Mouse (Mus musculus): ENCODE measurements around the gene Pigk.

Gene Pigk

DNA sequence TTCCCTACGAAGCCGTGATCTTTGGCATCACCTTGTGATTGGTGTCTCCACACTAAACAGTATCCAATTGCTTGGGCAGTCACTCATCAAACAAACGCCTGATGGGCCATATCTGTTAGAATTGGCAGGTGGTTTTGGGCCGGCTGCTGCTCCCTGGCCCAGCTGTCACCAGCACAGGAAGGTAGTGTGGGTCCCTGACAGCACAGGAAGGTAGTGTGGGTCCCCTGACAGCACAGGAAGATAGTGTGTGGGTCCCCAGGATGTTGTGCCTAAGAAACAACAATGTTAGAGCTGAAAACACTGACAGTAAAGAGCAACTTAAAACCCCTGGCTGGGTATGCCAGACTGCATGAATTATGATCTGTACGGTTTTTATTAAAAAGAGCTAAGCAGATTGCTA is 227.8 kb downstream of the Pigk start:
- DNase-seq (ENCODE audit: low read depth), result peak; percentile 66

DNA sequence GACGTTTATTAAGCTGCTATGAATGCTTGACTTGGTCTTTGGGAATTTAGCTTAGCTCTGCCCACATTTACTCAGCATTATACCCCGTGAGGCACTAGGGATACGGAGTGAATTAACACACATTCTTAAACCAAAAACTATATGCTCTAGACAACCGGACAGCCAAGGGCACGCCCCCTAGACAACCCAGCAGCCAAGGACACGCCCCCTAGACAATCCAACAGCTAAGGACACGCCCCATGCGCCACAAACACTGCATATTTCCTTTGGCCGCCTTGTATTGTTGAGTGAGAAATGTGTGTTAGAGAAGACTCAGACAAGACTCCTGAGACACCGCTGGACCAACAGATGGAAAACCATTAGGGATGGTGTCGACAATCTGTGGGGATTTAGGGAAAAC is 229.1 kb downstream of the Pigk start:
- peak; percentile 88 for DNase-seq (ENCODE audit: low read depth)

DNA sequence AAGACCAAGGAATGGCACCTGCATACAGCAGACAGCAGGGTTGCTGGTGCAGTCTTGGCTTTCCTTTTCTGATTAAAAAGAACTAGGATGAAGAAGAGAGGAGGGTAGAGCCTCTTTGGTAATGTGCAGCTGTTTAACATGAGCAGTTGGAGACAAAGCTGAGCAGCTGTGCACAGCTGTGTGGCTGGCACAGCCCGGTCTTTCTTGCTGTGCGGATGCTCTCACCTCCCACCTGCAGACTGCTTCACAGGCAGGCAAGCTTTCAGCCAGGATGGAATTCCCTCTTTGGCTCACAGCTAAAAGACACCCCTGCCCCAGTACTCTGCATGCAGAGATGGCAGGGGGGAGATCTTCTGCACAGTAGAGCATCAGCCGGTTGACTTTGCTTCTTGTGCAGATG is 230.9 kb downstream of the Pigk start:
- no peak for DNase-seq (ENCODE audit: low read depth)

DNA sequence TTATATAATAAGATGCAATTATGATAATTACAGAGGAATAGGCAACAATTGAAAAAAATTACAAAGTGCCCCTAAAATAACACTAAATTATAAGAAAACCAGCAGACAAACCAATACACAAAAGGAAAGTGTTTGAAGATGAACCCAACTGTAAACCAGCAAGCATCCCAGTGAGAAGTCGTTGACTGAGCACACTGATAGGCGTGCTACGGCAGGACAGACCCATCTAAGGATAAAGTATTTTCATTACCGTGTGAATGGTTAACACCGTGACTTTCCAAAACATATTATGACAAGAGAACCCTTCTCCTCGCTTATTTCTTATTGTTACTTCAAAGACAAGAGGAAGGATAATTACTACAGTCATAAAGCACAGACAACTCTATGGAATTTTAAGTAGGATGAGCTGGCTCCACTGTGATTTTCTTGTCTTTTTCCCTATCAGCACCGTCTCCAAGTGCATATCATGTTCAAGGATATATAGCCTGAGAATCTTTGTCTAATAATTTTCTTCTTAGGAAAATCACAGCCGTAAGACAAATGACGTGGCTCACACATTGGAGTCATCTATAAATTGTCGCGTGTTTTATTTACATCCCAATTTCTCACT is 233.2 kb downstream of the Pigk start:
- no peak for DNase-seq (ENCODE audit: low read depth)

DNA sequence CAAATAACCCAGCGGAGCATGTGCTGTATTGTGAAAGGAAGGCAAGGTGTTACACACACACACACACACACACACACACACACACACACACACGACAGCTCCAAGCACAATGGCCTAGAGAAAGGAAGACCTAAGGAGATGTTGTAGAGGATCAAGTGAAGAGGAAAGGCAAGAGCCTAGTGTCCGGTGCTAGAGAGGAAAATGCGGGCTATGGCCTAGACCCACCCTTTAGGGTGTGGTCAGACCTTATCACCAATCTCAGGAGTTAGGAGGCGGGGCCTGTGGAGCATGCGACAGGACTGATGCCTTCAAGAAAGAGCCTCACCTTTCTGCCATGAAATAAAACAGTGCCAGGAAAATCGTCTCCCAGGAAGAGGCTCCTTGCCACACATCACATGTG is 234.7 kb downstream of the Pigk start:
- no peak for DNase-seq (ENCODE audit: low read depth)

DNA sequence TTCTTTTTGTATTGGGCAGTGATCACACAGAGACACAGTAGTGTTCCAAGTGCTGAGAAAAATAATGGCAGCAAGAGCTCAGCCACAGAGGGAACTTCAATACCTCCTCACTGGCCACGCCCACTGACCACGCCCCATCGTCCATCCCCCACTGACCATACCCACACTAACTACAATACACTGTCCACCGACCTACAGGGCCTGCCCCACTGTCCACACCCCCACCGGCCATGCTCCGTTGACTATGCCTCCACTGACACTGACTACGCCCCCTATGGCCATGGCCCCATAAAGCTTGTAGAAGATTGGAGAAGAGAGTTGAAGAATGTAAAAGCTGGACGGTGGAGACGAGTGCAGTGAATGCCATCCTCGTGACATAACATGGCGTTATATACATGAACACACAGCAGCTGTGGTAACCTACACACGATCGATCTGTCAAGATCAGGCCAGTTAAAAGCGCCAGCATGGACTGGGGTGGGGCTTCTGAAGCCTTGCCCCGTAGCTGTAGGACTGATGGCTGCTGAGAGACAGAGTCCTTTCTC is 235.4 kb downstream of the Pigk start:
- DNase-seq (ENCODE audit: low read depth), result no peak

DNA sequence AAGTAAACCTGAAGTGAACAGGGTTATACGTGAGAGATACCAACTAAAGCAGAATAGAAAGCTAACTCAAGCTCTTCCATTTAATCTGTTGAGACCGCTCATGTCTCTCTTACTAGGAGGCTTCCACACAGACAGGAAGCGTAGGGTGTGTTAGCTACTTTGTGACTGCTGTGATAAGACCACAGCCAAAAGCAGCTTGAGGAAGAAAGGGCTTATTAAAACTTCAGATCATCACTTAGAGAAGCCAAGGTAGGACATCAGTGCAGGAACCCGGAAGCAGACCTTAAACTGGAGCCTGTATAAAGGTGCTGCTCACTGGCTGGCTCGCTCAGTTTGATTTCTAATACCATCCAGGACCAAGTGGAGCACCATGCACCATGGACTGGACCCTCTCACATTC is 236.4 kb downstream of the Pigk start:
- DNase-seq (ENCODE audit: low read depth), result no peak

DNA sequence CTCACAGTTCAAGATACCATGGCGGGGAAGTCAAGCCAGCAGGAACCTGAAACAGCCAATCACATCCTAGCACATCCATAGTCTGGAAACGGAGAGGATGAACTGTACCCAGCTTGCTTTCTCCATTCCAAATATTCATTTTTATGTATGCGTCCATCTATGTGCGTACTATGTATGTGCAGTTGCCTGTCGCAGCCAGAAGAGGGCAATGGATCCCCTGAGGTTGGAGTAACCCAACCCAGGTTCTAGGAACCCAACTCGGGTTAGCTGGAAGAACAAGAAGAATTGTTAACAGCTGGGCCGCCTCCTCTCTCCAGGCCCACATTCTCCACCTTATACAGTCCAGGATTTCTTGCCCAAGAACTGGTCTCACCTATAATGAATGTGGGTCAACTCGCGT is 237.0 kb downstream of the Pigk start:
- DNase-seq (ENCODE audit: low read depth), result peak; percentile 31

DNA sequence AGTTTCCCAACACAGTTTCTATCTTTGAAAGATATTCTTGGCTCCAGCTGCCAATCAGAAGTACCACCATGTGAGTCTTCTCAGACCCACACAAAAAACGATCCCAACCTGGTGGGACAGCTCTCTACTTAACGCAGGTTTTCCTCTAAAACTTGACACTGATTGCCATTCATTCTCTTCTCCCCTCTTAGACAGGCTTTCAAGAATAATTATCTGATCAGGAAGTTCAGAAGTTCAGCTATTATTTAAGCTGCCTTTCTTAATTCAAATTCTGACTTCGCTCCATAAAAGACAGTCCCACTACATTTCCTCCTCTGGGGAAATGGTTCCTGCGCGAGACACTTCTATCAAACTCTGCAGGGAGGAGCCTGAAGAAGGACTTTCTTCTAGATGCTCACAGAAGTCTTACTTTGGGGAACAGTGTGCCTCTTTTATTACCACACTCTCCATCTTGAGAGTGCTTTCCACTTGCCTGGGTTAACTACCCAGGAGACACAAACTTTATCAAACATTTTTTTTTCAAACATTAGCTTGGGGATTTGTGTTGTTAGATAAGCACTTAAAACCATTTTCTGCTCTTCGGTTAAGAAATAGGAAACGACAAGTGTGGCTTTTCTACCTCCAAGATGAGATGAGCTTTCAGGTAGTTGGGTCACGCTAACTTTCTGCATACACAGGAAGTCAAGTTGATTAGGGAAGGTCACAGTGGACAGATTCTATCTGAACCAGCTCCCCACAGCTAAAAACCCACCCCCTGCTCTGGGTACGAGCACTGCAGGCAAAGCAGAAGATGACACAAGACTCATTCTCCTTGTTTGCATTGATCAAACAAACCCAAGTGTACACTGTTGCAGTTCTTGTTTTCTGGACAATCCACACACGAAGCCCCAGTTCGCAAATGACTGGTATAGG is 238.0 kb downstream of the Pigk start:
- peak; percentile 62 for DNase-seq (ENCODE audit: low read depth)

DNA sequence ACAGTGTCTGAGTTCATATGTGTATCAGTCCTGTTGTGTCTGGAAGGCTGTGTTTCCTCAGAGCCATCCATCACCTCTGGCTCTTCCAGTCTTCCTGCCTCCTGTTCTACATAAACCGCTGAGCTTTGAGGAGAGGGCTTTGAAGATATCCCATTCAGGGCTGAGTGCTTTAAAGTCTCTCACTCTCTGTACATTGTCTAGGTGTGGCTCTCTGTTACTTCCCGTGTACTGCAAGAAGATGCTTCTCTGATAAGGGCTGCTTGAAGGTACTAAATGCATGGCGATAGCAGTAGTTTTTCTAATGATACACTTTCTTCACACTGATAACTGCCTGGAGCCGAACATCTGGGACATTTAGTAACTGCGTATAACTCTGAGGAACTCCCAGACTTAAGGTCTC is 242.1 kb downstream of the Pigk start:
- DNase-seq (ENCODE audit: low read depth), result peak; percentile 60

DNA sequence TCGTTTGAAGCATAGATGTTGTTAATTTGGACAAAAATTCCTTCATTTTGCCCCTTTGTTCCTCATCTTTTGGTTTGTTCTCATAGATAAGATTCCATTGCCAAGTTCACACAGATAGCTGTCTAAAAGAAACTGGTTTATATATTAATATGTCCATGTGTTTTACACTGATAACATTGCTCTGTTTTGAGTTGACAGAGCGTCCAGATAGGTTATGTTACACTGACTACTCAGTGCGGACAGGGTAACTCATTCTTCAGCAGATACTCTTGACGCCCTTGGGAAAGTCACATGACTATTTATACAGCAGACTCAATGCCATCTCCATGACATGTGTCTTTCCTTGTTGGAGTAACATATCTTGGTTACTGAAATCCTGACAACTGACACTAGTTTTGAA is 242.9 kb downstream of the Pigk start:
- no peak for DNase-seq (ENCODE audit: low read depth)

DNA sequence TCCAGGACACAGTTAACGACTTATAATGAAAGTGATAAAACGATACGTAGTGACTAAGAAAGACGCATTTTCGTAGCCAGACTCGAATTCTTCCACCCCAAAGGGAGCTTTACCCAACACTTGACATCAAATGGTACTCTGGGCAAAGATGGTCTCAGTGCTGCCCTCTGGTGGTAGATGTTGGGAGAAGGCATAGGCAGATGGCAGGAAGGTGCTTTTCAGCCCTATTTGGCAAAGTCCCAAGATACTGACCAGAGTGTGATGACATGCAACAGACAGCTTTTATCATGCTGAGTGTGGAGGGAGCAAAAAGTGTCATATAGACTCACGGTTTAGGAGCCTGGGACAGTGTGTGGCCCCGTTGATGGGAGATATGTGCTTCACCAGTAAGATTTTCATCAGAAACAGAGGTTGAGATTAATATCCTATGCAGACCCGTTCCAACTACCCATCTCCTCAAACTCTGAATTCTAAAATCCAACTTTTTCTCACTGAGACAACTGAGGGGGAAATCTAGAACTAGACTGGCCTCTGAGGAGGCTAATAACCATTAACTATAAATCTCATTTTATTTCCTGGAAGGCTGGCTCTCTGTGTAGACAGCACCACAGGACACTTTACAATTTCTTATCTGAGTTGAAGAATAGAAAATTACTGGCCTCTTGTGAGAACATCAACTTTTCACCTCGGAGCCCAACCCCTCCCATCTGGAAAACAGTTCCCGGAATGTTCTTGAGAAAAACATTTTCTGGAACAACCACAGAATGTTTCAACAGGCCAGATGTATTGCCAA is 244.7 kb downstream of the Pigk start:
- peak; percentile 96 for DNase-seq (ENCODE audit: low read depth)

DNA sequence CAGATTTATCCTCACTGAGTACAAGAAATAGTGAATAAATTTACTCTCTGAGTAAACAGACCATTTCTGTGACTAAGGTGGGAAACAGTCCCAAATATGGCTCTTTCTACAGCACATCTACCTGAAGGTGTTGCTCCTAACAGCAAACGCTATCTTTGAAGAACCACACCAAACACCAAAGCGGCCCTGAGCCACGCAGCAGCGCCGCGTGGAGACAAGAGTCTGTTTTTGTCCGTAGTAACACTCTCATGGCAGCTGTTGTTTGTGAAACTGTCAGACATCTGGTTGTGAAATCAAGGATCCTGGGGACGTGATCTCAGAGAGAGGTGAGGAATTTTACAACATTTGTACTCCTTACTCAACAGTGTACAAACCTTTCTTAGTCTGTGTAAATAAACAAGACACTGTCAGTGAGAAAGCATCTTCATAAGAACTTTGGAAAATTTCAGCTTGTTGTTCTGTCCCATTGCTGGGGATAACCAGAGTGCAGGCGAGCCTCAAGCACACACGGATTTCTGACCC is 248.0 kb downstream of the Pigk start:
- DNase-seq (ENCODE audit: low read depth), result no peak

DNA sequence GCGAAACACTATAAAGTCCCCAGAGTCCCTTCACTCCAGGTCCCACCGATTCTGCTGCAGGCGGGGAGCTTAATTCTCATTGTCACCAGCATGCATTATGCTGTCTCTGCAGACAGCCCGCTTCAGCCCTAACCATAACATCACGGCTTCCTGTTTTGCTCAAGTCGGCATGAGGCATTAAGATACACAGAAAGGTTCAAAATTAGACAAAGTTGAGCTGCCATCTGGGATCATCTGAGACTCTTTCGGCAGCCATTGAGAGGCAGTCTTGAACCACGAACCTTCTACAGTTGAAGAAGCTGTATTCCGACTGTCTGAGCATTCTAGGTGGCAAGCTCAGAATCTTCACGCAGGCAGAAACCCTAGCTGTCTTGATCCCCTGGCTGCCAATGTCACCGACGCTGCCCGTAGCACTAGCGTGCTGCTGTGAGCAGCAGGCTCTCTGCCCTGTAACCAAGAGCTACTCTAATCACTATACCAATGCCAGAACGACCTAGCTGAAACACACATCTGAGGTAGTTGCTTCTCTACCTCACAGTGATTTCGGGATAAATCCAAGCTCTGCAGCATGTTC is 256.0 kb downstream of the Pigk start:
- peak; percentile 59 for DNase-seq (ENCODE audit: low read depth)

DNA sequence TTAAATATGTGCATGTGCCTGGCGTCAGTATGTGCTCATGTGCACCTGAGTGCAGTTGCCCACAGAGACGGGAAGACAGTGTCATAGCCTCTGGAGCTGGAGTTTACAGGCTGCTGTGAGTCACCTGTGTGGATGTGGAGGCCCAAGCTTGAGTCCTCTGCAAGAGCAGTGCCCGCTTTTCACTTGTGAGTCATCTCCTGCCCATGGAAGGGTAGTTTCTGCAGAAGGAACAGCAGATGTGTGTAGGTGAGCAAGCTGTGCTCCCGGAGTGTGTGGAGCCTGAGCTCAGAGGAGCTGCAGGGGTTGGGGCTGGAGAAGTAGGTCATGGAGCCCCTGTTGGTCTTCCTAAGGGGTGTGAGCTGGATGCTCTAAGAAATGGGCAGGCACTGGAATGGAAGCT is 257.5 kb downstream of the Pigk start:
- no peak for DNase-seq (ENCODE audit: low read depth)

DNA sequence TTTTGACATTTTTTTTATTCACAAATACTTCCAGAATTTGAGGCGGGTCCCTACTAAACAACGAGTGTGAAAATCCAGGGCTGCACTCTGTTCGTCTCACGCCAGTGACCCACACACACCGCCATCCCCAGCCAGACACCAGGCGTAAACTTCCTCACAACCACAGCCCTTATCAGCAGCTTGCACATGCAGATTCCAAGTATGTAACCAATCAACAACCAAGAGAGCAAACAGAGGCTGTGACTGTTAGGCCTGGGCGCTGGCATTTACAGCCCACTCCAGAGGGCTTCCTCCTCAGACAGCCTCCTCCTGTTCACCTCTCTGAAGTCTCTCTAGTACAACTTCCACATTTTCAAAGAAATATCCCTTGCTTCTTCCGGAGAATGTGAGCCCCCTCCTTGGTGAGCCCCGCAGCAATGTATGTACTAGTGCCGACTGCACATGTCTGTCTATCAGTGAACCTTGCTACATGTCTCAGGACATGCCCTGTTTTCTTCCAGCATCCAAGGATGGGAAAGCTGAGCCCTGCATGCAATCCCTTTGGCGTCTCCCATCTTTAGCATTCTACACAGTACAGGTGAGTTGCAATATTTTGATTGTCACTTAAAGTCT is 265.7 kb downstream of the Pigk start:
- DNase-seq (ENCODE audit: low read depth), result no peak

DNA sequence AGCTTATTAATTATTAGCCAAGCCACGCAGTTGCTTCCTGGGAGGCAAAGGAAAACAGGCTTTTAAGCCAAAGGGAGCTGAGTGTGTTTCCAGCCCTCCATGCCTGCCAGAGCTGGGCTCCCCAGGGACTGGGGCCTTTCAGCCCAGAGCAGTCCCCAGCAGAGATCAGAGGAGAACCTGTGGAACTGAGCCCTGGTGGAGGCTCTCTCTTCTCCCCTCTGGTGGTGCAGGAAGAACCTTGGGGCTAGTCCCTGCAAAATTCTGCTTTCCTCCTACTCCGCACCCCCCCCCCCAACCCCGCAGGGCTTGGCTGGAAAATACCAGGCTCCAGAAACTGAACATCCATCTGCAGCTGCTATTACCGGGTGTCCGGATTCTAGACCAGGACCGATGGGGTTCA is 266.5 kb downstream of the Pigk start:
- no peak for DNase-seq (ENCODE audit: low read depth)

DNA sequence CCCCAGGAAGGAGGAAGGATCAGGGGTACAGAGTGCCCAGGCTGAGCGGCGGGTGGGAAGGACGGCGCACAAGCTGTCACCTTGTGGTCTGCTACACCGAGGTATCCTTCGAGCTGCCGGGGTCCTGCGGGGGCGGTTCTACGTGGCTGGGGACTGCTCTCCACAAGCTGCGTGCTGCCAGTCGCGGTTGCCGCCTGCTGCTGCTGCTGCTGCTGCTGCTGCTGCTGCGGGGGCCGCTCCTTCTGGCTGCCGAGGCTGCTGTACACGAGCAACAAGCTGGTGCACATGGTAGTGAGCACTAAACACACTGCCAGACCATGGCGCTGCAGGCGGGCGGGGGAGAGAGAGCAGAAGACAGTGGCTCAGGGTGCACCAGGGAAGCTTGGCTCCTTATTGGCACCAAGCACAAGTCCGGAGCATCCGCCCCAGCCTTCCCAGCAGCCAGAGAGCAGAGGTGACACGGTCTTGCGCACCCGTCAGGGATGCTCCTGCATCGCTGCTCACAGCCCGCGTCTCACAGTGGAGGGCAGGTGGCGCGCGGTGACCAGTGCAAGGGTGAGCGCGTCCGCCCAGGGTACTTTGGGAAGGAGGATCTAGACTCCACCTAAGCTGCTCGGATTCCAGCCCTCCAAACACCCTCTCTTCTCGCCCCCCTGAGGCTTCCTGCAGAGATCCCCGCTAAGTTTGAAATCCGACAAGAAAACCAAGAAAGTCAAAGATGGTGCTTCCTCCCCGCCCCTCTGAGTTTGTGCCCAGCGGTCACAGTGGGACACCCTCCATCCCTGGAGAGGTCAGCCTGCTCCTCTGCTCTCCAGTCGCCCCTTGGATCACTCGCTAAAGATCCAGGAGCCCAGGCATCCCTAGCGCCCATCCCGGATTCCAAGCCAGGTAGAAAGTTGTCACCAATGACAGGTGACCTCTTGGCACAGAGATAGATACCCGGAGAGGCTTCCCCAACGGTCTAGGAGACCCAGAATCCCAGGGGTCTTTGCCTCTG is 267.4 kb downstream of the Pigk start:
- peak; percentile 12 for DNase-seq (ENCODE audit: low read depth)

DNA sequence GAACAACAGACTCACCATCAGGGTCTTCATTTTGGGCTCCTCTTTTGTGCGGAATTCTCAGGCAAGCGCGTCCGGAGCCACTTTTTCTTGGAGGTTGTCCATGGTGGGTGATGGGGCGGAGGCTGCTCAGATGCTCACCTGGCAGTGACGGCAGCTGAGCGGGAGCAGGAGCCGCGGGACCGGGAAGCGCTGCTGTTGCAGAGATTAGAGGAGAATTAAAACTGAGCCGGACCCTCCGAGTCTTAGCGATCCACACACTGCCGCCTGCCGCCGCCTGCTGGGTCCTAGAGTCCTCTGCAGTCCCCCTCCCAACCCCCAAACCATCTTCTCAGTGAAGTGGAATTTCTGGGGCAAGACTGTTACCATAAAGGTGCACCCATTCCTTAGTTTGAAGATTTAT is 268.1 kb downstream of the Pigk start, which contains the start of gene St6galnac5:
Gene St6galnac5, minus strand, starts transcription at position 259 of the 400 bp plus-strand sequence.
- DNase-seq (ENCODE audit: low read depth), result no peak

DNA sequence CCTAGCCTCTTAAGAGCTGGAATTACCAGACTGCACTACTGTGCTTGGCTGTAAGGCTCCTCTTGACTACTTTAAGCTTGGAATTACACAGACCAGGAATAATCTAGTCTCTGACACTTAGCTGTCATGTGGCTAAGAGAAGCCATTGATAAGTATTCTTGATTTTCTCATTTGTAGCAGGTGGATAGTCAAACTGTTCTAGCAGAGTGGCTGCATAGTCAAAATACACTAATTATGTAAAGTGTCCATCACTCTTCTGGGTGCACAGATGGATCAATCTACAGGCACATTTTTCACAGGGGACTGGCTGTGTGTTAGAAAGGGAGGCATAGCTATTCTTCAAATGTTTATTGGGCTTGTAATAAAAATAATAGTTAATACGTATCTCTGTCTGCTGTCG is 276.9 kb downstream of the Pigk start:
- DNase-seq (ENCODE audit: low read depth), result no peak

Measured in induced T-regulatory cell, adult 2 months (primary cell).